Mouse (Mus musculus): ENCODE results near the gene Anapc10. TPM values are rescaled to one million over a fixed set of nuclear protein-coding genes. Genes with fewer than 3 reads are reported as not detected.

Gene Anapc10
- polyA plus RNA-seq (2015; fragmentation: Nextera tagmentation; extraction: Ambion mirVana): 40.2 and 44.5 TPM in 2 replicates

DNA sequence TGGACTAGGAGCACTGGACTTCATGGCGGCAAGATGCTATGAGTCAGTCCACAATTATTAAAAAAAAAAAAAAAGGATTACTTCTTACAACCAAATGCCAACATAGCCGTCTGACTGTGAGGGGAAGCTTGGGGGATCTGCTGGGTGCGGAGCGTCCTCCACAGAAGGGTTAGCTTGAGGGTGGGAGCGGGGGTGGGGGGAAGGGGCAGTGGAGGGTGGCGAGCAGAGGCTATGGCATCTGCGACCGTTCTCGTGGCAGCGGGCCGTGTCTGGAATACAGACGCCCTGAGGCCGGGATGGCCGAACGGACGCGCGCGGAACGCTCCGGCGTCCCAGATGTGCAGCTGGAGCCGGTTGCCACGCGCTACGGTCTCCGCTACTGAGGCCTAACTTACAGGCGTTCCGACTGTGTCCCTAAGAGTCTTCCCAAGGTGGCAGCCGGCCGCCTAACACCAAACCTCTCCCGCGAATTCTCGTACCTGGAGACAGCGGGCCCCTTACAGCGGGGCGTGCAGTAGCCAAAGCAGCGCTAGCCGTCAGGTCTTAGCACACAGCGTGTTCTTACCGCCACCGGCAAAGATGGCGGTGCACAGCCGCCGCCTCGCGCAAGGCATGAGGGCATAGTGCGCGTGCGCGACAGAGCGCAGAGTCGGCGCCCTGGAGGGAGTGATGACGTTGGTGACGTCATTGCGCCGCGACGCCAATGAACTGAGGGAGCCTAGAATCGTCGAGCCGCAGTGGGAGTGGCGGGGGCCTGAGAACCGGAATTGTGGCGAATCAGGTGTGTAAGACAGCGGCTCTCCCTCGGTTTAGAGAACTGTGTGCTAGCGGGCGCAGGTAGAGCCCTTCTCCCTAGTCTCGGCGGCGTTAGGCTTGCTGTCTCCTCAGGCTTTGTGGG is at the start of gene Anapc10, which contains the start of gene Abce1:
Gene Anapc10 (plus strand): TSS at position 757 of the 898 bp plus-strand sequence.
Gene Abce1 (minus strand): TSS at position 677 of the 898 bp plus-strand sequence.

Other genes with a start within 250 kb of the Anapc10 start
- gene Otud4, start 72.2 kb upstream of the Anapc10 start, polyA plus RNA-seq (2015; fragmentation: Nextera tagmentation; extraction: Ambion mirVana): 6.6 and 7.9 TPM in 2 replicates
- gene Abce1, start 80 bp upstream of the Anapc10 start, polyA plus RNA-seq (2015; fragmentation: Nextera tagmentation; extraction: Ambion mirVana): 55.0 and 57.9 TPM in 2 replicates